Mouse (Mus musculus) T-helper 2 cell (primary cell): ENCODE data around the gene Lrrc1.
"Not testable (repeated sequence)": the region's sequence is repeated elsewhere in the genome, so short reads cannot be mapped to it uniquely, and the experiment has no call there.

ENCODE experiments used
- in situ Hi-C: fragments of 300-600 bp; cut with MboI, MseI; formaldehyde crosslinking; loops from one replicate; pipeline ENCODE4 v1.15.1; 2025; ENCODE audit warnings: high pct_unique_total_duplicates

The Lrrc1 gene

DNA sequence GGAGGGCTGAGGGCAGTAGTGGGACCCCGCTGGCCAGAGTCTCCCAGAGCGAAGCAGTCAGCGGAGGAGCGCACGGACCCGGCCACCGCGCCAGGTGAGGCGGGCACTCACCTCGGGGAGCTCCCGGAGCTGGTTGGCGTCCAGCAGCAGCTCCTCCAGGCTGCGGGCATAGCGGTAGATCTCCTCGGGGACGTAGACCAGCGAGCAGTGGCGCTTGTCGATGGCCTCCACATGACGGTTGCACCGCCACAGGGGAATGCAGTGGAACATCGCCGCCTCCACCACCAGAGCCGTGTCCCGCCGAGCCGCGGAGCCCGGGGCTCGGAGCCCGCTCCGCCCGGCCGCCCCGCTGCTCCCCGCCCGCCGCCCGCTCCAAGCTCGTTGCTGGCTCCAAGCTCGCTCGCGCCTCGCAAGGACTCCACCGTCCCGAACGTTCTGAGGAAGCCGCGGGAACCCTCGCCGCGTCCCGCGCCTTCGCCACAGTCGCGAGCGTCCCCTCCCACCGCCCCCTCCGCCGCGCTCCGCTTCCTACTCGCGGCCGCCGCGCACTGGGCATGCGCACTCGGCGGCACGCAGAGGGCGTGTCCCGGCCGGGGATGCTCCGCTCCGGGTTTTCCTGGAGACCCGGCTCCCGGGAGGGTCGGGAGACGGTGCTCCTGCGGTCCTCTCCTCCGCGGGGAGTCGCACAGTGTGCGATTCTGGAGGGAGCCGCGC, at the start of gene Lrrc1:
Gene Lrrc1, minus strand, starts transcription at position 517 of the 714 bp plus-strand sequence.
- in situ Hi-C loops, result loop anchor here (10.0 kb wide), 1 partner anchor 210 kb away; the partner anchor contains the start of gene Gclc

DNA sequence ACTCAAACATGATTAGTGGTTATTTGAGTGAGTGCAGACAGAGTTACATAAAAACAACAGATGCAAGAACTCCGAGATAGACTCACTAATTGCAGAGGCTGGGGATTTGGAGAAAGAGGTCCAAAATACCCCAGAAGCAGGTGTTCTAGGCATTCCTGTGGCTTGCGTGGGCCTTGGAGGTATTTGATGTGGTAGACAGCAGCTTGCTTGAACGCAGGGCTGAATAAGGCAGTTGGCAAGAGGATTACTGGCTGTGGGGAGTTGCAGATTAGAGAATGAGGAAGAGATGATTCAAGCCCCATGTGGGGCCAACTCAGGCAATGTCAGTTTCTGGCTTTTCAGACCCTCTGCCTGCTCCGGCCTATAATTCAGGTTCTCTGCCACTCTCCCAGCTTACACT, 47.8 kb upstream of the Lrrc1 start:
- in situ Hi-C loops, result no loop called here

DNA sequence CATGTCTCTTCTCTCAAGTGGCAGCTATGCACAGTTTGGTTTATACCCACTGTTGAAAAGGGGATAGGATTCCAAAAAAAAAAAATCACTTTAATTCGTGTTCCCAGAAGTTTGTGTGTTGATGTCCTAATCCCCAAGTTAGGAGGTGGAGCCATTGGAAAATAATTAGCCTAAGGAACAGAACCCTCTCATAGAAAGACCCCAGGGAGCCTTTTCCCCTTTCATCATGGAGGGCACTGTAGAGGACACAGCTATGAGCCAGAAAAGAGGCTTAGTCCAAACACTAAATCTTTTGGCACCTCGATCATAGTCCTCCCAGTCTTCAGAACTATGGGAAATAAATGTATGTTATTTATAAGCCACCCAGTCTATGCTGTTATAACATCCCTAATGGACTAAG, 44.8 kb upstream of the Lrrc1 start:
- in situ Hi-C loops, result no loop called here

DNA sequence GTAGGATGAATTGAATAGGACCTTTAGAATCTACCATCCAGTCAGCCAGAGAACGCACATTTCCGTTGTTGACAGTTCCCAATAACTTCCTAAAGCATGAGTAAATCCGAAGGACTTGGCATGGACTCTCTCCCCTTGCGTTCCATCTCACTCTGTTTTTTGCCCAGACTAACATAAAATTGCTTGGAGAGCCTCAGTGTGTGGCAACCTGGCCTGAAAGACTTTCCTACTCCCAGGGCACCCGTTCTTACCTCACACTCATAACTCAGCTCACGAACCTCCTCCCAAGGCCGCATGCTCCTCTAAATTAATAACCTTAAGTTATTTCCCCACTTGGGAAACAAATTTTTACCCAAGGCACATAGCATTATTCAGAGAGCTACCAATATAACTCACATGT, 42.9 kb upstream of the Lrrc1 start:
- in situ Hi-C loops, result no loop called here

DNA sequence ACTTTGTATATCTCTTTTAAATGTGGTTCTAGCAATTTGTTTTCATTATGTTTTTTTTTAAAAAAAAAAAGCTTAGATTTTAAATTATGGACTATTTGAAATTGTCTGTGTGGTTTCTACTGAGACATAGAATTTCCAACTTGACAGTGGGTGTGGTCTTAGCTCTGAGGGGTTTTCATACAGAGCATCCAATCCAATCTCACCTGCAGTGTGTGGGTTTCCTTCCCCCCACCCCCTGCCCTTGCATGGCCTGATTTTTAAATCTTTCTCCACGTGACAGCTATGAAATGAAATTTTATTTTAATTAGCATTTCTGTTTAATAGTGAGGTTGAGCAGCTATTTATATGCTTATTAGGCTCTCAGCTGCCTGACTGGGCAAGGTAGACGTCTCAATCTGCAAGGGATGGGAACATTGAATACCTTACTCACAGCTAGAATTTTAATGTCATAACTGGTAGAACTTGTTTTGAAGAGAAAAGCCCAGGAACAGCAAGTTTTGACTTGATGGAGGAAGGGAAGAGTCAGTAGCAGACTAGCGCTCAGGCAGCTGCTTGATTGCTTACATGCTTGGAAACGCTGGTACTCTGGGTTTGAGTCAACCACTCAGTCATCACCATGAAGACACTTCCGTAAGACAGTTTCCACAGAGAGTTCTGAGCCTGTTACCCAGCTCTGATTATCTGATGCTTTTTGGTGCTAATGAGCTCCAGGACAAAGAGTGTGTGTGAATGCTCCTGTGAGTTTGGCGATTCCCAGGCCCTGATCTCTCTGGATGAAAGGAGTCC, 42.3 kb upstream of the Lrrc1 start:
- in situ Hi-C loops, result no loop called here

DNA sequence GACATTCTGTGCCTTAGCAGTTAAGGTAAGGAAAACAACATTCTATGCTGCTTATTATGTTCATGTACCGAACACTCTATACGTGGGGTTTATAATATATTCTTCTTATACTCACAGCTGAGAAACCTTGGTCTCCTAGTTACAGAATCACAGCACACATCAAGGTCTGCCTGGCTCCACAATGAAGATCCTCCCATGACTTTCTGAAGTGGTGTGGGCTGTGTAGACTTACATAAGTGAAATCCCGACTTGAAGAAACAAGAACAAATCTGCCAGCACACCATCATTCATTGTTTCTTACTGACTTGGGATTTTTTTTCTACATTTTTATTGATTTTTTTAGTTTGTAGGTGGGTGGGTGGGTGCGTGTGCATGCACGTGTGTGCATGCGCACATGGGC, 40.1 kb upstream of the Lrrc1 start:
- in situ Hi-C loops, result no loop called here

DNA sequence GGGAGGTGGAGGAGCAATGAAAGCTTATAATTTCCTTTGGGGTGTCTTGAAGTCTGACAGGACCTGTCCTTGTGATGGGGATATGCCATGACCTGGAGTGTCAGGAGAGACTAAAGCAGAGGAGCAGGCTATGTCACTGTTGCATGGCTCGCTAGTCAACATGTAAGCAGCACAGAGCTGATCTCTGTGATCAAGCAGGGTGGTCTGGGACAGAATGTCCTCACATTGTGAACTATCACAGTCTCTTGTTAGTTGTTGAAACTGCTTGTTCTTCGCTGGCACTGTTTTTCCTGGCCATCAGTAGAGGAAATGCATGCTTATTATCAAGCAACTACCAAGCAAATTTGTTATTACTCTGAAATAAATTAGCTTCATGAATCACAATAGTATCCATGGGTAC, 38.6 kb upstream of the Lrrc1 start:
- in situ Hi-C loops, result no loop called here

DNA sequence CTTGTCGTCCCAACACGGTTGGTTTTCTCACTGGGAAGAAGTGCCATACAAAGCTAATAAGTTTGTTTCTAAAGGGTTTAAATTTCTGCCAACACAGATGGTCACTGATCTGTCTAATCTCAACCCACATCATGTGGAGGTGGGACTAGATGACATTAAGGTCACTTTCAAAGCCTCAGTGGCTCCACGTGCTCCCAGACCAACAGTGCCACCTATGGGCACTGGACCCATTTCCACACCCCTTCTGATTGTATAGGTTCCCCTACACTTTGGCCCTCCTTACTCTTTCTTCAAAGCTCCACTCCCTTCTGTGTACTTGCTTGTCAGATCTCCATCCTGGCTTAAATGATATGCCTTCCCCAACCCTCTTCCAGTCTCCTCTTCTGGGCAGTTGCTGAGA, 35.2 kb upstream of the Lrrc1 start:
- in situ Hi-C loops, result no loop called here

DNA sequence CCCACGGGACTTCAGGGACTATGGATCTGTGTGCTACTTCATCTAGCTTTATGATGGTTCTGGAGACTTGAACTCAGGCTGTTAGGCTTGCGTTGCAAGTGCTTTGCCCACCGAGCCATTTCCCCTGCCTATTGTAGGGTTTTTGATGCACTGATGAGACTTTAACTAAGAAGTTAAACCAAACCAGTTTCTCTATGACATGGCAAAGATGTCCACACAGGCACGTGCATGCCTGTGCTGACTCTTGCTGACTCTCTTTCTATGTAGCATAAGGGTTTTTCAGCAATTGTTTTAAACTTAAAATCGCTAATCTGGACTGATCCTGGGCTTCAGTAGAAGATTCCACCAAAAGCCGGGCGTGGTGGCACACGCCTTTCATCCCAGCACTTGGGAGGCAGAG, 33.3 kb upstream of the Lrrc1 start:
- in situ Hi-C loops, result no loop called here

DNA sequence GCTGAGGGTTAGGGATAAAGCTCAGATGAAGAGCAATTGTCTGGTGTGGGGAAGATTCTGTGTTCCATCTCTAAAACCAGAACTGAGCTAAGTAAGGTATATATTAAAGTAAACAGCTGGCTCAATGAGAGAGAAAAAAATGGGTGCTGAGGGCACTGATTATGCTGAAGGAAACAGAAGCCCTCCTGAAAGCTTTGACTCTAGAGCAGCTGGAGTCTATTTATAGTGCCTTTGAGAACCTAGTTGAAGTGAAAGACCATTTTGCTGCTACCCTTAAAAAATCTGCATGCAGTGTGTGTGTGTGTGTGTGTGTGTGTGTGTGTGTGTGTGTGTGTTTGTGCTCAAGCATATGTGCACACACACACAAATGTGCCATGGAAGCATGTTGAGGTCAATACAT, 32.7 kb upstream of the Lrrc1 start:
- in situ Hi-C loops, result no loop called here

DNA sequence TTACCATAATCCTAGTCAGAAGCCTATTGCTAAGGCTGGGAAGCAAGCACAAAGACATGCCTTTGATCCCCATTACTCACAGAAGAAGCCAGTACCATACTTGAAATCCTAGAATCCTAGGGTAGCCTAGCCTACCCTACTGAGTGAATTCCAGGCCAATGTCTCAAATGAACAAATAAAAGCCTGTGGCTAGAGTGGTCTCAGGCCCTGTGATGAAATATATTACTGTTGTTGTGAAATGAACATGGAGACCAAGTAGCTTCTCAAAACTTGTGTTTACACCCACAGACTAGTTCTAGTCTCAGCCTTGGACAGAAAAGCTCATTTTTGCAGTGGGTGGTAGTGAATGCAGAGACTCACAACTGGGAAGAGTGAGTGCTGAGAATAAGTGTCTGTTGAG, 31.6 kb upstream of the Lrrc1 start:
- in situ Hi-C loops, result no loop called here

DNA sequence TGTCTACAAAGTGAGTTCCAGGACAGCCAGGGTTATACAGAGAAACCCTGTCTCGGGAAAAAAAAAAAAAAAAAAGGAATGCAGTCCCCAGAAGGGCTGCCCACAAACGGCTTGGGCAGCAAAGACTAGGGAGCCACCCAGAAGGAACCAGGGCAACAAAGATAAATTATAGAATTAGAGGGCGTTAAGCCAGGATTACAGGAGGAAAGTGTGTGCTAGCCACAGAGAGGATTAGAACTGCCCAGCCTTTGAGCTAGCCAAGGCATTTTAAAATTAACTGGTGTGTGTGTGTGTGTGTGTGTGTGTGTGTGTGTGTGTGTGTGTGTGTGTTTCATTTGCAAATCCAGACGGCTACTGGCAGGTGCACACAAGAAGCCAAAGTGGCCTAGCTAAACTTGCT, 30.3 kb upstream of the Lrrc1 start:
- in situ Hi-C loops, result not testable (repeated sequence)

DNA sequence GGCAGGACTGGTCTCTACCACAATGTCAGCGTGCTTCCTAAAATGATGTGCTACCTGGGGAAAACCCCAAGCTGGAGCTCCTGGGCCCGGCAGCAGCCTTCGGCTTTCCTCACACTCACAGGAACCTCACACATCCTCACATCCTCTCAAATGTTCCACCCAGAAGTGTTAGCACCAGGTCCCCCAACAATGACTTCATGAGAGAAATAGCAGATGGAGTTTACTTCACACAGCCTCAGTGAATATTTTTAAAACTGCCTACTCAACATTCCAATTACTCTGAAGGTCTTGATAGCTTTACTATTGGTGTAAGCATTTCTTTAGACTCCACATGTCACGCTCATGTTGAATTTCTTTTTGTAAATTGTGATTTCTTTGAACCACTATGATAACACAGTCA, 27.2 kb upstream of the Lrrc1 start:
- in situ Hi-C loops, result no loop called here

DNA sequence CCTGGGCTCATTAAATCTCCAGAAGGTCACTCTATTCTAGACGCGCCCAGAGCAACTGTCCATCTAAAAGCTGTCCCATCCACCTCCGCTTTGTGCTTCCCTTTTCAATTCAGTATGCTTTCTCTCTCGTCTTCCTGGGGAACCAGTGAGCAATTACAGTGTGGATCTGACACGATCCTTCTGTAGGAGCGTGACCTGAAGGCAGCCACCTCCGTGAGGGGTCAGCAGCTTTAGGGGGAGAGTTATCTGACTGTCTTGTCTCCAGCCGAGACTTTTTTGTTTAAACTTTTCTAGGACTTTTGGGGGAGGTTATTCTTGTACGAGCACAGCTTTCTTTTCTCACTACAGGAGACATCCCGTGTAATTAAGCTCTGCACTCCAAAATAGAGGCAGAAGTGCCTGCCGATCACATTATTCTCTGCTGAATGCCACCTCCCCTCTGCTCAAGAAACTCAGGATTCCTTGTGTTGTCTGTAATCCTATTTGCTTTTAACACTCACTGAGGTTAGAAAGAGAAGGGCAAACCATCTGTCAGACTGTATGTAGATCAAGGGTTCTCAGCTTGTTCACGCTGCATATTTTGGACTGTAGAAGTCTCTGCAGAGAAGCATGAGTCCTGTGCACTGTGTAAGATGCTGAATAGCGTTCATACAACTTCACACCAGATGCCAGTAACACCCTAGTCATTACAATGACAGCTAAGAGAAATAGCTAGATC, 24.3 kb upstream of the Lrrc1 start:
- in situ Hi-C loops, result no loop called here

DNA sequence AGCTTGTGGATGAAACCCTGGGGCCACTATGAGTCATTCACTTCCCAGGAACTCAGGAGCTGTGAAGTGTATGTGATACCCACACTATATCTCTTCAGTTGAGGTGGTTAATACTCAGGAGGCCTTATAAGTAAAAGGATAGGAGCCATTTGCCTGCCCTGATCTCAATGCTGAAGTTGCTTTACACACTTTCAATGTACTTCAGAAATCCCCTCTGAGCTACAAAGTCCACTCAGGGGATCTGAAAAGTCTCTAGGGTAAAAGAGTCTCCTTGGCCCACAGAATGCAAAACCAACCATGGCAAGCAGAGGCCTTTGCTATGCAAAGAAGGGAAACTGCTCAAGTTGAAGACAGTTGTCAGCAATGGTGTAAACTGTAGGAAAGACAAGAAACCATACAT, 17.2 kb upstream of the Lrrc1 start:
- in situ Hi-C loops, result no loop called here

DNA sequence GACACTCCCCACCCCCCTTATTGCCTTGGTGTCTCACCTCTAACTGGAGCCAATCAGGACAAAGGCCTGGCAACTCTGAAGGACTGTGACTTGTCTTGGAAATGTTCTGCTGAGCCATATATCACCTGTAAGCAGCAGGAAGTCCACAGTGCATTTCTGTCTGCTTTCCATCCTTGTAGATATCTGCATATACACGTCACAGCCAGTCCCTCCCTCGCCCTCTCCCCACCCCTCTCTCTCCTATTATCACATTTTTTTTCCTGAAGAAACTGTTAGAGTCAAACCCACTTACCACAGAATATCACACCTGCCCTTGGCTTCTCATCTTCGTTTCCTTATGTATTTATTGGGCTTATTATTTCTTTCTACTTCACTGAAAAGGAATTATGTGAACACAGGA, 13.3 kb upstream of the Lrrc1 start:
- in situ Hi-C loops, result no loop called here

DNA sequence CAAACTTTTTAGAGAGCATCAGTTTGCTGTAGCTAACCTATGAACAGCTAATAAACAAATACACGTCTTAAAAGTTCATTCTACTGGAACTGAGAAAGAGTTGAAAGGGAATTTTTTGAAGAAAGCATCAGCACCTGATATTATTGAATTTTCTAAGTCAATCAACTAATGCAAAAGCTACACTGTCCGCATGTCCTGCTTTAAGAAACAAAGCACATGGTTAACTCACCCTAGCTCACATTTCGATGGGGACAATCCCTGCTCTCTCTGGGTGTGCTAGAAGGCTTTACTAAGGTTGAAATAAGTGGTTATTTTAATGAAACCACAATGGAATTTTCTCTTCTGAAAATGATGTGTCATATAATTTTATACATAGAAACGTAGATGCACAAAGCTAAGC, 12.5 kb upstream of the Lrrc1 start:
- in situ Hi-C loops, result no loop called here

DNA sequence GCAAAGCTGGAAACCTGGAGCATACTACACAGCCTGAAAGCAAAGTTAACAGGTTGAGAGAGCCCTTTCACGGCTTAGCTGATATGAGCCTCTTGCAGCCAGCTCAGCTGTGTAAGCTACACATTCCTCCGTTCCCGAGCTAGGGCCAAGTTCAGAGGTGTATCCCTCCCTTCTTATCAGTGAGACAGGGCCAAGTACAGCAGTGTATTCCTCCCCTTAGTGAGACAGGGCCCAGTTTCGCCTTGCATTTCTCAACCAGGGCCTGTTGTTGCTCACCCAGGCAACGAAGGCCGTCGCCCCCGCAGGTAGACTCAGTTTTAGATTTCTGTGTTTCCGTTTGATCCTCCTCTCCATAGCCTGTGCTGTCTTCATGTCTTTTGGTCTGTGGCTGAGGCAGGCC, 11.8 kb upstream of the Lrrc1 start:
- in situ Hi-C loops, result no loop called here

DNA sequence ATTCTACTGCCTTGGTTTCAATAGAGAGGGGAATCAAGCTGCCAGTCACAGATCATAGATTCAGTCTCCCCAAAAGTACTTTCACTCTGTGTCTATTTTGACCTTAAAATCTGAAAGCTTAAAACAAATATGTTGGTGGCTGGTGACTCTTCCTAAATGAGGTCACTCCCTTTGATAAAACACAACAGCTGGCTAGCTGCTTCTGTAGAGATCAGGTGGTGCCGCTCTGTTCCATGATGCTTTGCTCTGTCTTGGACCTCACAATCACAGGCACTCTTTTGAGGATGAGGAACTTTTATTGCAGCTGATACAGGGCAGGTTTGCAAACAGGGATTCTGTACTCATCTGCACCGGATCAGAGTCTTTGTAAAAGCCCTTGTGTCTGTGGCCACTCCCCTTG, 8.8 kb upstream of the Lrrc1 start:
- in situ Hi-C loops, result no loop called here

DNA sequence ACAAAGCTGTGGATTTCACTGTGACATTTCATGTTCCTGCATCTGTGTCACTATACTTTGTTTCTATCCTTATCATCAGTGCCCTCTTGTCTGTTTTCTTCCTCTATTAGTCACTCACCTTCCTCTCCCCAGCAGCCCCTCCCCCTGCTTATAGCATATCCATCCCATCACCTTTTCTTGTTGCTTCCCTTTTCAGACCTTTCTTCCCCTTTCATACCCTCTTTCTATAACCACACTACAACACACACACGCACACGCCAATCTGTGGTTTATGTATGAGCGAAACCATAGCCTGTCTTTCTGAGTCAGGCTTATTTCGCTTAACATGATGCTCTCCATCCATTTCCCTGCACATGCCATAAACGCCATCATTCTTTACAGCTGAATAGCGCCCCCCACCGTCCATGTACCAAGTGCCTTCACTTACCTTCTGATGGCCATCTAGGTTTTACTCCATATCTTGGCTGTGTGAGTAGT, 6.4 kb upstream of the Lrrc1 start:
- in situ Hi-C loops, result no loop called here

DNA sequence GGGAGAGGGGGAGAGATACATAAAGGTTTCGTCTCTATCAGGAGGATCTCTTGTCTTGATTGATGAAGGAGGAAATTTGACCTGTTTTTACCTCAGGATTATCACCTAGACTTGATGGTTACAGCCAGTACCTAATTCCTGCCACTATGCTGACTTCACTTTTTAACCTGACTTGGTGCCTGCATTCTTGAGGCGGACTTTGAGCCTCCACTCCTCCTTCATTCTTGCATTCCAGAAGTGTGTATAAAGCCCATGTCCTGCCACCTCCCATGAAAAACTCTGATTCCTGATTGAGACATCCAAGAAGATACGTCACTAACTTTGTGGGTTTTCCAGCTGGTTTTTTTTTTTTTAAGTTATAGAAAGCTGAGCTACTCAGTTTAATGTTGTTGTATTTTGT, 1.3 kb upstream of the Lrrc1 start:
- in situ Hi-C loops, result loop anchor here (10.0 kb wide), 1 partner anchor 209 kb away; the partner anchor contains the start of gene Gclc

DNA sequence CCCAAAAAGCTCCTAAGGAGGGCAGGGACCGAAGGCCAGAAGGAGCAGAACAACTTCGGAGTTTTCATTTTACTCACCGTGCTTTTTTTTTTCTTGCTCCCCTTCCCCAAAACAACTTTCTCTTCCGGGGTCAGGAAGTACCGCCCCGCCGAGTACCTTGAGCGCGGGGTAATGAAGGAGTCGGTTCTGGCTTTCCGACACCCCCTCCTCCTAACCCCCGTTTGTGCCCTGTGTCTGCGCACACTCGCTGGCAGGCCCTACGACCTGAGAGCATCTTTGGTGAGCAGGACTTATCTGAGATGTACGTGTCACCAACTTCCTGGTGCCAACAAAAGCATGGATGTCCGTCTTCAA, 375 bp upstream of the Lrrc1 start:
- in situ Hi-C loops, result loop anchor here (10.0 kb wide), 1 partner anchor 210 kb away; the partner anchor contains the start of gene Gclc
